Mouse (Mus musculus): ENCODE data around the gene Osr1. TPM values are rescaled to one million over a fixed set of nuclear protein-coding genes. Genes with fewer than 3 reads are reported as not detected.

The Osr1 gene
- polyA plus RNA-seq, 1 experiment = not detected

DNA sequence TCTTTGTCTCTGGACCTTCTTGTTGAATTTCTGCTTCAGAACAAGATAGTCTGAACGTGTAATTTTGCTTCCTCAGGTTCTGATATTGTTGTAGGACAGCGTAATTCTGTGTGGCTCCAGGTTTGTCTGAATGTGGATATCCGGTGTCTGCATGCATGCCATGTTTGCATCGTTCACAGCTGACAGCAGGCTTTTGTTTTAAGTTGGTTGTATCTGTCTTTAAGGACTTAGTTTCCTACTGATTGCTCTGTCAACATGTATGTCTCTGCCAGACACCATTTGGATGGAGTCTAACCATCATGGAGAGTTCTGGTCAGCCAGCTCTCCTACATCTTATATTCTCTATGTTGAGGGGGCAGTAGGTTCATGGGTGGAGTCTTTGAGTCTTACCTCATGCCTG lies 8.7 kb downstream of the Osr1 start:
- no peak overlapping the region for H3K27ac ChIP-seq (ENCODE audit: insufficient read depth, low read length)
- no peak overlapping the region for H3K9ac ChIP-seq (ENCODE audit: low read depth, poor library complexity, severe bottlenecking)
- no peak overlapping the region for H3K4me3 ChIP-seq (ENCODE audit: low read depth, low read length)
- no peaks in the 10 kb centered on the region for H3K9me3 ChIP-seq (replicated peaks; ENCODE audit: control insufficient read depth, insufficient read depth, low read length, poor library complexity, severe bottlenecking)
- no peaks in the 10 kb centered on the region for H3K36me3 ChIP-seq (ENCODE audit: control insufficient read depth, insufficient read depth, low read length, poor library complexity, severe bottlenecking)
- no peak for TF ChIP-seq CTCF (IDR thresholded peaks at IDR 0.05; ENCODE audit: low read depth, low read length)
- no peak for TF ChIP-seq EP300 (IDR thresholded peaks at IDR 0.05; ENCODE audit: insufficient read depth, low read depth, low read length)
- TF ChIP-seq POLR2A (IDR thresholded peaks at IDR 0.05; ENCODE audit: insufficient read depth, low read length) = no peak
- H3K4me1 ChIP-seq (ENCODE audit: control insufficient read depth, insufficient read depth, low read length) = no peaks in the 10 kb centered on the region
- peaks cover 56% of the 10 kb centered on the region for H3K27me3 ChIP-seq (ENCODE audit: control insufficient read depth, insufficient read depth, low read length, poor library complexity, severe bottlenecking)

DNA sequence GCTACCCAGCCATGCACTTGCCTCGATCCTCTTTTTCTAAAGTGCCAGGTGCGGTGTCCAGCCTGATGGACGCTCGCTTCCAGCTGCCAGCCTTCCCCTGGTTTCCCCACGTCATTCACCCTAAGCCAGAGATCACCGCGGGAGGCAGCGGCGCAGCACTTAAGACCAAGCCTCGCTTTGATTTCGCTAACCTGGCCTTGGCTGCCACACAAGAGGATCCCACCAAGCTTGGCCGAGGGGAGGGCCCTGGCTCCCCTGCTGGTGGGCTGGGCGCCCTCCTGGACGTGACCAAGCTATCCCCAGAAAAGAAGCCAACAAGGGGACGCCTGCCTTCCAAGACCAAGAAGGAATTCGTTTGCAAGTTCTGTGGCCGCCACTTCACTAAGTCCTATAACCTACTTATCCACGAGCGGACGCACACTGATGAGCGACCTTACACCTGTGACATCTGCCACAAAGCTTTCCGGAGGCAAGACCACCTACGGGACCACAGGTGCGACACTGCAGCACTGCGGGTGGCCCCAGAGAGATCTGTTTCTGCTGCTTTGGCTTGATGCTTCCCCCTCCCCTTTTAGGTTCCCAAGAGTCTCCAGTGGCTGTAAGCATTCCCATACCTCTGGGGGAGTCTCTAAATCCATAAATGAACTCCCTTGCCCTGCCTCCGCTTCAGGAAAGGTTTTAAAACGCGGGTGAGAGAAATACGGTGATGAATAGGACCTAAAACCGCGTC lies 9.6 kb downstream of the Osr1 start:
- Histone ChIP-seq H3K4me3 (ENCODE audit: low read depth, low read length) (no peak overlapping the region), H3K27ac (ENCODE audit: insufficient read depth, low read length) (no peak overlapping the region), H3K9ac (ENCODE audit: low read depth, poor library complexity, severe bottlenecking) (no peak overlapping the region), H3K4me1 (ENCODE audit: control insufficient read depth, insufficient read depth, low read length) (no peaks in the 10 kb centered on the region), H3K36me3 (ENCODE audit: control insufficient read depth, insufficient read depth, low read length, poor library complexity, severe bottlenecking) (no peaks in the 10 kb centered on the region), H3K27me3 (ENCODE audit: control insufficient read depth, insufficient read depth, low read length, poor library complexity, severe bottlenecking) (peaks cover 52% of the 10 kb centered on the region), H3K9me3 (replicated peaks; ENCODE audit: control insufficient read depth, insufficient read depth, low read length, poor library complexity, severe bottlenecking) (no peaks in the 10 kb centered on the region)
- TF ChIP-seq EP300 (IDR thresholded peaks at IDR 0.05; ENCODE audit: insufficient read depth, low read depth, low read length) = no peak
- TF ChIP-seq POLR2A (IDR thresholded peaks at IDR 0.05; ENCODE audit: insufficient read depth, low read length) = no peak
- TF ChIP-seq CTCF (IDR thresholded peaks at IDR 0.05; ENCODE audit: low read depth, low read length) = no peak

DNA sequence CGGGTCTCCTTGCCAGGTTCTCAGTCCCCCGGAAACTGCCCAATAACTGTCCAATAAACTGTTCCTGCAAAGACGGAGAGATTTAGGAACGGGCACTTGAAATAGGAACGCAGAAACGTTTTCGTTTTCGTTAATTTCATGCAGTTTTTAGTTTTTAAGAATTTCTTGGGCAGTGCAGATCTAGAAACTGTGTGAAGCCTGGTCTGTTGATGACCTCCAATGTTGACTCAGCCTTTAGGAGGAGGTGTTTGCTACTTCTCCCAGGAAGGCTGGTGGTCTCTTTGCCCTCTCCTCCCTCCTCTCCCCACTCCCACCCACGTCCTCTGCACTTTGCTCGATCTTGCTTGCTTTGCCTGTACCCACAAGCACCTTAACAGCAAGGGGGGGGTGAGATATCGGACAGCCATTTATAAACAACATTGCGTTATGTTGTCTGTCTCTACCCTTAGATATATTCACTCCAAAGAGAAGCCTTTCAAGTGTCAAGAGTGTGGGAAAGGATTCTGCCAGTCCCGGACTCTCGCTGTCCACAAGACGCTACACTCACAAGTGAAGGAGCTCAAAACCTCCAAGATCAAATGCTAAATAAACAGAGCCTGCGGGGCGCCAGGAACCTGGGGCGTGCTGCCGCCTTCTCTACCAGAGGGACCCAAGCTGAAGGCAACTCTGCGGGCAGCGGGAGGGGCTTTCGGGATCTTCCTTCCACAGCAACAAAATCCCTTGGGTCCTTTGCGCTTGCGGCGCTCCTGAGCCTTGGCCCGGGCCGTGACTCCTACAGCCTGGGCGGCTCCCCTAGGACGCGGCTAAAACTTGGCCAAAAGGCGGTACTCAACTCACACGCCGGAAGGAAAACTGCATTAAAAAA lies 10.4 kb downstream of the Osr1 start:
- H3K9me3 ChIP-seq (replicated peaks; ENCODE audit: control insufficient read depth, insufficient read depth, low read length, poor library complexity, severe bottlenecking) = no peaks in the 10 kb centered on the region
- TF ChIP-seq EP300 (IDR thresholded peaks at IDR 0.05; ENCODE audit: insufficient read depth, low read depth, low read length) (no peak), POLR2A (IDR thresholded peaks at IDR 0.05; ENCODE audit: insufficient read depth, low read length) (no peak), CTCF (IDR thresholded peaks at IDR 0.05; ENCODE audit: low read depth, low read length) (no peak)
- no peak overlapping the region for H3K9ac ChIP-seq (ENCODE audit: low read depth, poor library complexity, severe bottlenecking)
- H3K36me3 ChIP-seq (ENCODE audit: control insufficient read depth, insufficient read depth, low read length, poor library complexity, severe bottlenecking) = no peaks in the 10 kb centered on the region
- H3K27me3 ChIP-seq (ENCODE audit: control insufficient read depth, insufficient read depth, low read length, poor library complexity, severe bottlenecking) = peaks cover 45% of the 10 kb centered on the region
- no peak overlapping the region for H3K4me3 ChIP-seq (ENCODE audit: low read depth, low read length)
- no peaks in the 10 kb centered on the region for H3K4me1 ChIP-seq (ENCODE audit: control insufficient read depth, insufficient read depth, low read length)
- no peak overlapping the region for H3K27ac ChIP-seq (ENCODE audit: insufficient read depth, low read length)

DNA sequence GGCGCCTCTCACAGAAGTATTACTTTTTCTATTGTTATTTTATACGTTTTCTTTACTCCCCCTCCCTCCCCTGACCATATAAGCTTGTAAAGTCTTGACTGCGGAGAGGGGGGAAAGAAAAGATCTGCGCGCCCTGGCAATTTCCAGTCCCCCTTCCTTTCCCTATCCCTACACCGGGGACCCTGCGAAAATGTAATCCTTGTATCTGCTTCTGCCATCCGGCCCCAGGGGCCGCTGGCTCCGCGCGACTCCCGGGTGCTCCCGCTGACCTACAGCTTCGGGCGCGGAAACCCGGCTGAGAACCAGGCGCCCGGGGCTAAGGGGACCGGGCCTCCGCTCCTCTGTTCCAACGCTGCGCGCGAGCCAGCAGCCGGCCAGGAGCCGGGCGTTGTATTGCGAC lies 11.1 kb downstream of the Osr1 start:
- Histone ChIP-seq H3K27ac (ENCODE audit: insufficient read depth, low read length) (no peak overlapping the region), H3K36me3 (ENCODE audit: control insufficient read depth, insufficient read depth, low read length, poor library complexity, severe bottlenecking) (no peaks in the 10 kb centered on the region), H3K27me3 (ENCODE audit: control insufficient read depth, insufficient read depth, low read length, poor library complexity, severe bottlenecking) (peaks cover 38% of the 10 kb centered on the region), H3K9ac (ENCODE audit: low read depth, poor library complexity, severe bottlenecking) (no peak overlapping the region), H3K9me3 (replicated peaks; ENCODE audit: control insufficient read depth, insufficient read depth, low read length, poor library complexity, severe bottlenecking) (no peaks in the 10 kb centered on the region), H3K4me1 (ENCODE audit: control insufficient read depth, insufficient read depth, low read length) (no peaks in the 10 kb centered on the region), H3K4me3 (ENCODE audit: low read depth, low read length) (no peak overlapping the region)
- TF ChIP-seq POLR2A (IDR thresholded peaks at IDR 0.05; ENCODE audit: insufficient read depth, low read length) (no peak), EP300 (IDR thresholded peaks at IDR 0.05; ENCODE audit: insufficient read depth, low read depth, low read length) (no peak), CTCF (IDR thresholded peaks at IDR 0.05; ENCODE audit: low read depth, low read length) (no peak)

DNA sequence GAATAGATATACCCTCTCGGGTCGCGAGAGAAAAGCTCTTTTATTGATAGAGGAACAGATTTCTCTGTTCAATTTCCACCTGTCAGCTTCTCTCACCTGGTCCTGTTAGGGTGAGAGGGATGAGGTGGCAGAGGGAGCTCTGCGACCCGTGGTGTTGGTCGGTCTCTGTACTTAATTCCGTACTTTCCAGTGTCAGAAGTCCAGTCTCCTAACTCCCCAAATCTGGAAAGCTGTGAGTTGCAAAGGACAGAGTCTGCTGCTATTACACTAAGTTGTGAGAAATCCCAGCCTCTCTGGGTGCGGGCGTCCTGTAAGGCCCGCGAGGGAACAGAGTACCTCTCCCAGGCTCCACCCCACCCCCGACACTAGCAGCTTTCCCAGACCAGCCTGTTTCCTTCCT lies 11.6 kb downstream of the Osr1 start:
- Histone ChIP-seq H3K9me3 (replicated peaks; ENCODE audit: control insufficient read depth, insufficient read depth, low read length, poor library complexity, severe bottlenecking) (no peaks in the 10 kb centered on the region), H3K4me3 (ENCODE audit: low read depth, low read length) (no peak overlapping the region), H3K36me3 (ENCODE audit: control insufficient read depth, insufficient read depth, low read length, poor library complexity, severe bottlenecking) (no peaks in the 10 kb centered on the region), H3K27ac (ENCODE audit: insufficient read depth, low read length) (no peak overlapping the region), H3K4me1 (ENCODE audit: control insufficient read depth, insufficient read depth, low read length) (no peaks in the 10 kb centered on the region), H3K27me3 (ENCODE audit: control insufficient read depth, insufficient read depth, low read length, poor library complexity, severe bottlenecking) (peaks cover 33% of the 10 kb centered on the region), H3K9ac (ENCODE audit: low read depth, poor library complexity, severe bottlenecking) (no peak overlapping the region)
- TF ChIP-seq EP300 (IDR thresholded peaks at IDR 0.05; ENCODE audit: insufficient read depth, low read depth, low read length) (no peak), POLR2A (IDR thresholded peaks at IDR 0.05; ENCODE audit: insufficient read depth, low read length) (no peak), CTCF (IDR thresholded peaks at IDR 0.05; ENCODE audit: low read depth, low read length) (no peak)
